ENCODE assay signal across 8 mouse cellular contexts in genomic region chr5:71502058-71502678, GRCm38 (mm10). TPM values are rescaled to one million over a fixed set of nuclear protein-coding genes. Genes with fewer than 3 reads are reported as not detected.
DNase-seq lines count a peak whose midpoint lies in the region; ATAC-seq lines count a peak whose summit lies in the region.

No protein-coding gene starts in this region.

- H3K4me2 ChIP-seq in kidney, embryonic 14.5 days (replicated peaks; ENCODE audit: low read depth, low read length) = no peak overlapping the region
- H3K4me2 ChIP-seq in midbrain, embryonic 12.5 days (replicated peaks) = no peak overlapping the region

- H3K4me3 ChIP-seq in kidney, embryonic 14.5 days (ENCODE audit: low read length) = no peak overlapping the region
- no peak overlapping the region for H3K4me3 ChIP-seq in embryonic facial prominence, embryonic 10.5 days
- H3K4me3 ChIP-seq in hindbrain, embryonic 10.5 days = no peak overlapping the region
- H3K4me3 ChIP-seq in midbrain, embryonic 12.5 days = no peak overlapping the region

- 23% methylated on average over 6 of the region's 6 CpGs for WGBS in kidney, embryonic 14.5 days
- WGBS in embryonic facial prominence, embryonic 10.5 days = 25% methylated on average over 6 of the region's 6 CpGs
- WGBS in hindbrain, embryonic 10.5 days = 24% methylated on average over 6 of the region's 6 CpGs
- WGBS in midbrain, embryonic 12.5 days = 24% methylated on average over 6 of the region's 6 CpGs

- H3K27ac ChIP-seq in kidney, embryonic 14.5 days (ENCODE audit: low read depth, low read length) = no peak overlapping the region
- no peak overlapping the region for H3K27ac ChIP-seq in embryonic facial prominence, embryonic 10.5 days (replicated peaks)
- H3K27ac ChIP-seq in hindbrain, embryonic 10.5 days = no peak overlapping the region
- H3K27ac ChIP-seq in midbrain, embryonic 12.5 days (replicated peaks) = no peak overlapping the region

- H3K9ac ChIP-seq in kidney, embryonic 14.5 days (ENCODE audit: low read depth, low read length) = no peak overlapping the region
- H3K9ac ChIP-seq in midbrain, embryonic 12.5 days (replicated peaks) = no peak overlapping the region

- no peaks in the 10 kb centered on the region for H3K36me3 ChIP-seq in kidney, embryonic 14.5 days (ENCODE audit: control insufficient read depth, insufficient read depth, low read length)
- H3K36me3 ChIP-seq in embryonic facial prominence, embryonic 10.5 days (replicated peaks) = no peaks in the 10 kb centered on the region
- no peaks in the 10 kb centered on the region for H3K36me3 ChIP-seq in hindbrain, embryonic 10.5 days
- no peaks in the 10 kb centered on the region for H3K36me3 ChIP-seq in midbrain, embryonic 12.5 days

- DNase-seq in kidney, adult 18-20 months = peak; percentile 29
- DNase-seq in adrenal gland, postnatal 10 days = peak; percentile 71
- DNase-seq in embryonic facial prominence, embryonic 10.5 days (ENCODE audit: low spot score) = peak; percentile 63
- peak; percentile 59 for DNase-seq in hindbrain, embryonic 10.5 days (ENCODE audit: low spot score)
- peak; percentile 22 to 62 for DNase-seq in layer of hippocampus, postnatal 36 days
- DNase-seq in thymus, postnatal 14 days = peak; percentile 23

- no peaks in the 10 kb centered on the region for H3K9me3 ChIP-seq in kidney, embryonic 14.5 days (ENCODE audit: control insufficient read depth, low read length)
- H3K9me3 ChIP-seq in embryonic facial prominence, embryonic 10.5 days = no peaks in the 10 kb centered on the region
- H3K9me3 ChIP-seq in hindbrain, embryonic 10.5 days = no peaks in the 10 kb centered on the region
- H3K9me3 ChIP-seq in midbrain, embryonic 12.5 days = no peaks in the 10 kb centered on the region

- H3K4me1 ChIP-seq in kidney, embryonic 14.5 days (ENCODE audit: control insufficient read depth, insufficient read depth, low read length) = no peaks in the 10 kb centered on the region
- no peaks in the 10 kb centered on the region for H3K4me1 ChIP-seq in embryonic facial prominence, embryonic 10.5 days
- H3K4me1 ChIP-seq in hindbrain, embryonic 10.5 days (replicated peaks) = no peaks in the 10 kb centered on the region
- H3K4me1 ChIP-seq in midbrain, embryonic 12.5 days = no peaks in the 10 kb centered on the region

- ATAC-seq in kidney, embryonic 14.5 days (ENCODE audit: low FRiP score, low TSS enrichment) = no peak; the same call in 1 of the 2 replicates
- peak; percentile 70; the same call in 1 of the 2 replicates for ATAC-seq in midbrain, embryonic 12.5 days (ENCODE audit: low FRiP score, low read depth)

- H3K27me3 ChIP-seq in kidney, embryonic 14.5 days (ENCODE audit: control insufficient read depth, insufficient read depth, low read length) = no peaks in the 10 kb centered on the region
- no peaks in the 10 kb centered on the region for H3K27me3 ChIP-seq in embryonic facial prominence, embryonic 10.5 days (replicated peaks; ENCODE audit: low read depth, poor library complexity, severe bottlenecking)
- H3K27me3 ChIP-seq in hindbrain, embryonic 10.5 days (ENCODE audit: insufficient read depth, poor library complexity, severe bottlenecking) = no peaks in the 10 kb centered on the region
- no peaks in the 10 kb centered on the region for H3K27me3 ChIP-seq in midbrain, embryonic 12.5 days

RNA-seq across cellular contexts. Expression of gene Cox7b2, which starts 45.8 kb away (rescaled TPM):
- polyA plus RNA-seq in kidney, embryonic 14.5 days (2014; fragmentation: Nextera tagmentation; extraction: Ambion mirVana) = not detected in 2 replicates
- not detected for total RNA-seq in adrenal gland, postnatal 10 days (2021)
- polyA plus RNA-seq in embryonic facial prominence, embryonic 10.5 days (2016; fragmentation: Nextera tagmentation; extraction: Ambion mirVana) = not detected in 2 replicates
- not detected in 2 replicates for polyA plus RNA-seq in hindbrain, embryonic 10.5 days (2016; fragmentation: Nextera tagmentation; extraction: Ambion mirVana)
- not detected for total RNA-seq in layer of hippocampus, postnatal 36 days (2021)
- polyA plus RNA-seq in midbrain, embryonic 12.5 days (2016; fragmentation: Nextera tagmentation; extraction: Ambion mirVana) = not detected in 2 replicates
